In genomic region chr14:74913381-74914230, GRCm38 (mm10) we compare ENCODE assay signal across 10 mouse cellular contexts. TPM values are rescaled to one million over a fixed set of nuclear protein-coding genes. Genes with fewer than 3 reads are reported as not detected.
DNase-seq lines count a peak whose midpoint lies in the region; ATAC-seq and TF ChIP-seq lines count a peak whose summit lies in the region.
"Had no signal": no experiment of that assay in that cellular context is flagged by ENCODE, and none has a peak within 500 bp of the region (broad histone marks: within the 10 kb centered on the region; RNA-seq: fewer than 3 reads in every experiment).

No protein-coding gene starts in this region.

- H3K9me3 ChIP-seq in intestine, embryonic 16.5 days (ENCODE audit: control insufficient read depth, low read length) = no peaks in the 10 kb centered on the region
- H3K9me3 ChIP-seq in midbrain, embryonic 15.5 days = no peaks in the 10 kb centered on the region

- peak overlapping the region; percentile 41 for H3K4me3 ChIP-seq in gastrocnemius, adult 2 months
- H3K4me3 ChIP-seq in intestine, embryonic 16.5 days (ENCODE audit: low read length) = no peak overlapping the region; the same call in 1 of the 2 replicates
- H3K4me3 ChIP-seq in macrophage (ENCODE audit: inconsistent target) = no peak overlapping the region
- H3K4me3 ChIP-seq in cerebellum, adult 2 months (replicated peaks; ENCODE audit: insufficient read depth, low read depth, low read length) = no peak overlapping the region
- H3K4me3 ChIP-seq in midbrain, embryonic 15.5 days = no peak overlapping the region
- H3K4me3 ChIP-seq: erythroblast, embryonic 14.5 days had no signal

- intact Hi-C loops in gastrocnemius, adult 2 months (cut with DNase I) = loop anchor here (5.0 kb wide), 1 partner anchor 34 kb away; the partner anchor contains the start of gene Lrch1

- H3K27me3 ChIP-seq in intestine, embryonic 16.5 days (replicated peaks; ENCODE audit: control insufficient read depth, insufficient read depth, low read length) = no peaks in the 10 kb centered on the region
- H3K27me3 ChIP-seq in cerebellum, adult 2 months (ENCODE audit: control insufficient read depth, insufficient read depth, low read length) = no peaks in the 10 kb centered on the region
- no peaks in the 10 kb centered on the region for H3K27me3 ChIP-seq in midbrain, embryonic 15.5 days (replicated peaks)

- no peaks in the 10 kb centered on the region for H3K36me3 ChIP-seq in intestine, embryonic 16.5 days (ENCODE audit: control insufficient read depth, insufficient read depth, low read length)
- no peaks in the 10 kb centered on the region for H3K36me3 ChIP-seq in macrophage (ENCODE audit: inconsistent target)
- H3K36me3 ChIP-seq in midbrain, embryonic 15.5 days (replicated peaks) = no peaks in the 10 kb centered on the region

- peak overlapping the region; percentile 49 for H3K27ac ChIP-seq in gastrocnemius, adult 2 months
- H3K27ac ChIP-seq in intestine, embryonic 16.5 days (ENCODE audit: low read length) = peak overlapping the region; percentile 77
- peak overlapping the region; percentile 33 for H3K27ac ChIP-seq in macrophage
- no peak overlapping the region for H3K27ac ChIP-seq in cerebellum, adult 2 months (ENCODE audit: insufficient read depth, low read length)
- H3K27ac ChIP-seq in midbrain, embryonic 15.5 days = no peak overlapping the region
- H3K27ac ChIP-seq: liver, embryonic 14.5 days had no signal

- peak overlapping the region; percentile 17 for H3K4me2 ChIP-seq in intestine, embryonic 16.5 days (ENCODE audit: low read depth, low read length)
- H3K4me2 ChIP-seq in midbrain, embryonic 15.5 days = no peak overlapping the region

- 41% methylated on average over 20 of the region's 20 CpGs for WGBS in intestine, embryonic 16.5 days
- 40% methylated on average over 20 of the region's 20 CpGs for WGBS in macrophage (ENCODE audit: missing documents)
- 87% methylated on average over 20 of the region's 20 CpGs for WGBS in cerebellum, adult 2 months
- WGBS in midbrain, embryonic 15.5 days = 75% methylated on average over 20 of the region's 20 CpGs

- no peak for TF ChIP-seq CTCF in gastrocnemius, adult 2 months (IDR thresholded peaks at IDR 0.05)
- no peak for TF ChIP-seq CTCF in cerebellum, adult 2 months (IDR thresholded peaks at IDR 0.05; ENCODE audit: borderline replicate concordance, insufficient read depth, low read depth, low read length)

- peaks cover 44% of the 10 kb centered on the region for H3K4me1 ChIP-seq in intestine, embryonic 16.5 days (ENCODE audit: control insufficient read depth, insufficient read depth, low read length)
- H3K4me1 ChIP-seq in cerebellum, adult 2 months (ENCODE audit: control insufficient read depth, insufficient read depth, low read length) = peaks cover 11% of the 10 kb centered on the region
- peaks cover 22% of the 10 kb centered on the region for H3K4me1 ChIP-seq in midbrain, embryonic 15.5 days

- peak overlapping the region; percentile 9; the same call in 1 of the 2 replicates for H3K9ac ChIP-seq in intestine, embryonic 16.5 days (ENCODE audit: low read depth, low read length)
- H3K9ac ChIP-seq in midbrain, embryonic 15.5 days = no peak overlapping the region
- H3K9ac ChIP-seq: liver, embryonic 14.5 days had no signal

- H3K79me2 ChIP-seq in macrophage (ENCODE audit: inconsistent target) = peaks cover 100% of the 10 kb centered on the region

- ATAC-seq in intestine, embryonic 16.5 days = peak; percentile 17
- no peak for ATAC-seq in midbrain, embryonic 15.5 days (replicated peaks)

- no peak for DNase-seq in gastrocnemius, adult 2 months
- DNase-seq in gastrocnemius, postnatal 10 days = no peak
- DNase-seq in adrenal gland, adult 8-10 months = peak; percentile 52
- DNase-seq in cerebellum, adult 2 months = no peak
- no peak for DNase-seq in embryo, embryonic 11 days

- no peak for TF ChIP-seq POLR2A in cerebellum, adult 2 months (IDR thresholded peaks at IDR 0.05; ENCODE audit: borderline replicate concordance, insufficient read depth, low read length)

RNA-seq across cellular contexts. Expression of gene Lrch1, which starts 34.1 kb away (rescaled TPM):
- 1 to 10 TPM; 3.0 to 4.4 TPM for total RNA-seq in gastrocnemius, adult 2 months (2021)
- total RNA-seq in gastrocnemius, postnatal 10 days (2021) = 10 to 100 TPM in 1 of 2 experiments, 1 to 10 TPM in 1; 8.9 to 11.2 TPM
- total RNA-seq in adrenal gland, adult 8-10 months (2022) = 10 to 100 TPM; 11.0 to 35.2 (median 19.0) TPM
- 9.8 and 9.9 TPM in 2 replicates for polyA plus RNA-seq in intestine, embryonic 16.5 days (2015; fragmentation: Nextera tagmentation; extraction: Ambion mirVana)
- total RNA-seq in macrophage (2018; cell fraction: chromatin; rRNA removed) = 100 to 1,000 TPM in 2 of 26 experiments, 10 to 100 TPM in 24; 24.6 to 189 (median 55.7) TPM
- total RNA-seq in macrophage (2018; cell fraction: cytosol; rRNA removed) = 10 to 100 TPM; 11.5 to 21.4 (median 16.2) TPM
- 100 to 1,000 TPM in 1 of 26 experiments, 10 to 100 TPM in 25; 21.1 to 118 (median 40.9) TPM for total RNA-seq in macrophage (2018; cell fraction: nucleus; rRNA removed)
- 10.1 to 12.0 TPM (median 11.9 TPM) in 3 replicates for polyA plus RNA-seq in macrophage (2018)
- 24.4 and 26.4 TPM in 2 replicates for polyA plus RNA-seq in cerebellum, adult 2 months (2012; rRNA removed)
- 15.2 and 25.4 TPM in 2 replicates for polyA plus RNA-seq in midbrain, embryonic 15.5 days (2015; fragmentation: Nextera tagmentation; extraction: Ambion mirVana)

Comparison
In these comparisons a context has a peak if more than half of its experiments do, and no peak if none do; other contexts are left out.
1. H3K27ac ChIP-seq: peak in gastrocnemius, adult 2 months (single experiment), intestine, embryonic 16.5 days (single experiment) and macrophage (single experiment); none in cerebellum, adult 2 months (single experiment) and midbrain, embryonic 15.5 days (single experiment).